In the genomic region with DNA sequence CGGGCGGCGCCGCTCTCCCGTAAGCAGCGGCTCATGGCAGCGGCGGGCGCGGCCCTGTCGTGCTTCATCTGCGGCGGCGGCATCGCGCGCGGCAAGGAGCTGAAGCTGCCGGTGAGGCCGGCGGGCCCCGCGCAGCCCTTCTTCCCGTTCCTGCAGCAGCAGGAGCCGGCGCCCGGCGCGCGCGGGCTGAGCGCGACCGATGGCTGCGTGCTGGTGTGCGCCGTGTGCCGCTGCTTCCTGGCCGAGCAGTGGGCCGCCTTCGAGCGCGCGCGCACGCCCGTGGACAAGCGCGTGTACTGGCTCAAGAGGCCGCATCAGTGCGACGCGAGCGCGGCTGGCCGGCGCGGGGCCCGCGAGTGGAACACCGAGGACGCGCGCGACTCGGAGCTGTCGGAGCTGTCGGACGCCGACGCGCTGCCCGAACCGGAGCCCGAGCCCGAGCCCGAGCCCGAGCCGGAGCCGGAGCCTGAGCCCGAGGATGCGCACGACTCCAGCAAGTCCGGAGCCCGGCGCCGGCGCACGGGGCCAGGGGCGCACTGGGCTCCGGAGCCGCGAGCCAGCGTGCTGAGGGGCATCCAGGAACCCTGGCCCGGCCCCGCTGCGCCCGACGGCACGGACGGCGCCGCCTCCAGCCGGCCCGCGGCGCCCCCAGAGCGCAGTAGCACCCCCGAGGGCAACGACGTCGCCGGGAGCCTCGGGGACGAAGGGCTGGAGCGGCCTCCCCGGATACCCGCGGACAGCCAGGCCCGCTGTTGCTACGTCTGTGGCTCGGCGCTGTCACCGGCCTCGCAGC, we compare ENCODE assay signal across 8 mouse cellular contexts. TPM values are rescaled to one million over a fixed set of nuclear protein-coding genes. Genes with fewer than 3 reads are reported as not detected.
DNase-seq lines count a peak whose midpoint lies in the region; ATAC-seq and TF ChIP-seq lines count a peak whose summit lies in the region.

No protein-coding gene starts in this region.

- under 1% methylated on average over 107 of the region's 125 CpGs for WGBS in embryonic facial prominence, embryonic 11.5 days
- WGBS in hindbrain, embryonic 14.5 days = under 1% methylated on average over 110 of the region's 125 CpGs
- 1% methylated on average over 124 of the region's 125 CpGs for WGBS in liver, embryonic 13.5 days (ENCODE audit: insufficient replicate concordance)

- H3K9me3 ChIP-seq in ES-E14 (ENCODE audit: control insufficient read depth, insufficient read depth, low read depth, low read length) = no peaks in the 10 kb centered on the region
- H3K9me3 ChIP-seq in embryonic facial prominence, embryonic 11.5 days (replicated peaks; ENCODE audit: control insufficient read depth, low read length) = no peaks in the 10 kb centered on the region
- no peaks in the 10 kb centered on the region for H3K9me3 ChIP-seq in hindbrain, embryonic 14.5 days (ENCODE audit: control insufficient read depth, low read length)
- no peaks in the 10 kb centered on the region for H3K9me3 ChIP-seq in liver, embryonic 13.5 days (replicated peaks)

- peaks cover 0 to 2% of the 10 kb centered on the region in 2 experiments; a peak in 1 of 4 replicates for H3K4me1 ChIP-seq in ES-E14 (ENCODE audit: control insufficient read depth in 2 of 2, insufficient read depth in 2 of 2, low read length in 2 of 2, poor library complexity in 1 of 2)
- peaks cover 39% of the 10 kb centered on the region for H3K4me1 ChIP-seq in embryonic facial prominence, embryonic 11.5 days (ENCODE audit: control insufficient read depth, insufficient read depth, low read length)
- H3K4me1 ChIP-seq in hindbrain, embryonic 14.5 days (replicated peaks; ENCODE audit: control insufficient read depth, insufficient read depth, low read length) = peaks cover 61% of the 10 kb centered on the region
- peaks cover 47% of the 10 kb centered on the region for H3K4me1 ChIP-seq in liver, embryonic 13.5 days (replicated peaks)

- no peaks in the 10 kb centered on the region for H3K36me3 ChIP-seq in ES-E14 (ENCODE audit: control insufficient read depth, insufficient read depth, low read length, poor library complexity, severe bottlenecking)
- no peaks in the 10 kb centered on the region for H3K36me3 ChIP-seq in embryonic facial prominence, embryonic 11.5 days (replicated peaks; ENCODE audit: control insufficient read depth, insufficient read depth, low read depth, low read length)
- no peaks in the 10 kb centered on the region for H3K36me3 ChIP-seq in hindbrain, embryonic 14.5 days (replicated peaks; ENCODE audit: control insufficient read depth, insufficient read depth)
- H3K36me3 ChIP-seq in liver, embryonic 13.5 days = no peaks in the 10 kb centered on the region

- H3K4me2 ChIP-seq in embryonic facial prominence, embryonic 11.5 days (ENCODE audit: low read depth, low read length) = peak overlapping the region; percentile 99
- peak overlapping the region; percentile 85 for H3K4me2 ChIP-seq in hindbrain, embryonic 14.5 days (replicated peaks)
- H3K4me2 ChIP-seq in liver, embryonic 13.5 days = peak overlapping the region; percentile 78

- H3K27me3 ChIP-seq in embryonic facial prominence, embryonic 11.5 days (ENCODE audit: control insufficient read depth, insufficient read depth, low read length) = no peaks in the 10 kb centered on the region; the same call in 1 of the 2 replicates
- H3K27me3 ChIP-seq in hindbrain, embryonic 14.5 days (ENCODE audit: control insufficient read depth, insufficient read depth, low read length) = peaks cover 15% of the 10 kb centered on the region
- H3K27me3 ChIP-seq in liver, embryonic 13.5 days = peaks cover 94% of the 10 kb centered on the region

- intact Hi-C loops in gastrocnemius, postnatal 36 days (cut with DNase I) = no loop called here

- no peak overlapping the region for H3K27ac ChIP-seq in ES-E14 (ENCODE audit: insufficient read depth, low read depth, low read length, poor library complexity, severe bottlenecking)
- peak overlapping the region; percentile 20; the same call in 1 of the 2 replicates for H3K27ac ChIP-seq in embryonic facial prominence, embryonic 11.5 days (replicated peaks; ENCODE audit: low read depth, low read length)
- peak overlapping the region; percentile 71 for H3K27ac ChIP-seq in hindbrain, embryonic 14.5 days
- H3K27ac ChIP-seq in liver, embryonic 13.5 days = no peak overlapping the region

- H3K4me3 ChIP-seq in ES-E14 (ENCODE audit: insufficient read depth in 1 of 2, low read depth in 1 of 2, low read length in 2 of 2, poor library complexity in 1 of 2, severe bottlenecking in 1 of 2) = peak overlapping the region; percentile 72 to 85; a peak in 3 of 4 replicates
- peak overlapping the region; percentile 72 for H3K4me3 ChIP-seq in embryonic facial prominence, embryonic 11.5 days (ENCODE audit: low read depth, low read length)
- H3K4me3 ChIP-seq in hindbrain, embryonic 14.5 days (replicated peaks; ENCODE audit: low read length) = peak overlapping the region; percentile 61
- peak overlapping the region; percentile 58 for H3K4me3 ChIP-seq in liver, embryonic 13.5 days (replicated peaks)

- peak overlapping the region; percentile 44 for H3K9ac ChIP-seq in ES-E14 (ENCODE audit: insufficient read depth, low read depth, low read length, poor library complexity, severe bottlenecking)
- peak overlapping the region; percentile 78 for H3K9ac ChIP-seq in embryonic facial prominence, embryonic 11.5 days (replicated peaks; ENCODE audit: low read length)
- H3K9ac ChIP-seq in hindbrain, embryonic 14.5 days = peak overlapping the region; percentile 67
- peak overlapping the region; percentile 51 for H3K9ac ChIP-seq in liver, embryonic 13.5 days

- DNase-seq in gastrocnemius, postnatal 10 days = peak; percentile 59
- DNase-seq in gastrocnemius, postnatal 36 days = no peak
- no peak for DNase-seq in ES-E14 (ENCODE audit: low read depth, low spot score)
- DNase-seq in embryonic facial prominence, embryonic 11.5 days (ENCODE audit: low spot score) = peak; percentile 61
- DNase-seq in hindbrain, embryonic 14.5 days (ENCODE audit: low spot score) = peak; percentile 60
- DNase-seq in liver, embryonic 13.5 days = no peak
- peak; percentile 66 for DNase-seq in right cerebral cortex, postnatal 25 days

- no peak for ATAC-seq in embryonic facial prominence, embryonic 11.5 days (replicated peaks; ENCODE audit: insufficient number of reproducible peaks, low FRiP score, low TSS enrichment, low read depth)
- peak; percentile 24; the same call in 1 of the 2 replicates for ATAC-seq in hindbrain, embryonic 14.5 days (ENCODE audit: low FRiP score)
- no peak for ATAC-seq in liver, embryonic 13.5 days (ENCODE audit: low read depth)
- ATAC-seq in inflammation-experienced regulatory T-cells, adult 6 months = no peak

- in situ Hi-C loops in ES-E14 (cut with MboI; ENCODE audit: low sequenced_read_pairs in 2 of 2, unreplicated experiment in 2 of 2) = no loop called here

TF ChIP-seq in ES-E14, 5 proteins besides CTCF, POLR2A, EP300 and RAD21:
- TF ChIP-seq HCFC1 (IDR thresholded peaks at IDR 0.05; ENCODE audit: borderline replicate concordance, insufficient read depth, low read length) = no peak
- no peak for TF ChIP-seq ZNF384 (IDR thresholded peaks at IDR 0.05; ENCODE audit: low read depth, low read length)
- TF ChIP-seq MAFK (IDR thresholded peaks at IDR 0.05; ENCODE audit: insufficient read depth, low read depth, low read length) = no peak
- TF ChIP-seq ZC3H11A (IDR thresholded peaks at IDR 0.05; ENCODE audit: borderline replicate concordance, low read depth, low read length) = no peak
- TF ChIP-seq CHD2 (IDR thresholded peaks at IDR 0.05; ENCODE audit: low read depth, low read length) = no peak
TF ChIP-seq in ES-E14: peak in this region for 0.

RNA-seq across cellular contexts. Expression of gene Gse1, which starts 0.7 kb away (rescaled TPM):
- total RNA-seq in gastrocnemius, postnatal 10 days (2021) = 10 to 100 TPM; 25.5 to 38.6 TPM
- total RNA-seq in gastrocnemius, postnatal 36 days (2021) = 10 to 100 TPM; 28.9 to 30.8 TPM
- total RNA-seq in ES-E14 (2012; rRNA removed) = 21.4 and 32.7 TPM in 2 replicates
- 7.5 and 8.1 TPM in 2 replicates for polyA plus RNA-seq in embryonic facial prominence, embryonic 11.5 days (2014; fragmentation: Nextera tagmentation; extraction: Ambion mirVana)
- polyA plus RNA-seq in hindbrain, embryonic 14.5 days (2014; fragmentation: Nextera tagmentation; extraction: Ambion mirVana) = 18.8 and 23.9 TPM in 2 replicates
- 8.3 and 9.6 TPM in 2 replicates for polyA plus RNA-seq in liver, embryonic 13.5 days (2015; fragmentation: Nextera tagmentation; extraction: Ambion mirVana)
- 1 to 10 TPM; 2.0 to 4.0 (median 3.2) TPM for polyA plus RNA-seq in inflammation-experienced regulatory T-cells, adult 6 months (2017; shearing (Covaris generic))

RNA-seq across cellular contexts. Expression of gene Fam92b, which starts 51.7 kb away (rescaled TPM):
- total RNA-seq in gastrocnemius, postnatal 10 days (2021) = not detected
- total RNA-seq in gastrocnemius, postnatal 36 days (2021) = not detected
- total RNA-seq in ES-E14 (2012; rRNA removed) = not detected in 2 replicates
- polyA plus RNA-seq in embryonic facial prominence, embryonic 11.5 days (2014; fragmentation: Nextera tagmentation; extraction: Ambion mirVana) = 1.4 and 1.5 TPM in 2 replicates
- polyA plus RNA-seq in hindbrain, embryonic 14.5 days (2014; fragmentation: Nextera tagmentation; extraction: Ambion mirVana) = 1.6 and 3.3 TPM in 2 replicates
- not detected in 2 replicates for polyA plus RNA-seq in liver, embryonic 13.5 days (2015; fragmentation: Nextera tagmentation; extraction: Ambion mirVana)
- polyA plus RNA-seq in inflammation-experienced regulatory T-cells, adult 6 months (2017; shearing (Covaris generic)) = not detected

Comparison
In these comparisons a context has a peak if more than half of its experiments do, and no peak if none do; other contexts are left out.
1. DNase-seq: peak in gastrocnemius, postnatal 10 days (single experiment), embryonic facial prominence, embryonic 11.5 days (single experiment), hindbrain, embryonic 14.5 days (single experiment) and right cerebral cortex, postnatal 25 days (single experiment); none in gastrocnemius, postnatal 36 days (0 of 2), ES-E14 (single experiment) and liver, embryonic 13.5 days (single experiment).
2. H3K27ac ChIP-seq: peak in embryonic facial prominence, embryonic 11.5 days (single experiment) and hindbrain, embryonic 14.5 days (single experiment); none in ES-E14 (single experiment) and liver, embryonic 13.5 days (single experiment).
3. Peak in every context shown above with its lines, with median percentiles within 50 percentile points of each other: H3K4me3 ChIP-seq, H3K9ac ChIP-seq and H3K4me2 ChIP-seq.